Mouse (Mus musculus) bone marrow macrophage, adult 2 months (primary cell): ENCODE measurements around the gene Gm45713.

Experiments
- CTCF ChIP-seq: IDR thresholded peaks from 2 replicates; pipeline ENCODE4 v1.5.1; 2012; ENCODE audit warnings: low read depth, mild to moderate bottlenecking, low read length, moderate library complexity
- POLR2A ChIP-seq: IDR thresholded peaks from 2 replicates; pipeline ENCODE4 v1.6.1; 2012; ENCODE audit warnings: mild to moderate bottlenecking, low read depth, low read length, borderline replicate concordance

GRCm38 (mm10) chr7:45092048-45092447, 44.0 kb downstream of the Gm45713 start, which contains the start of gene Rcn3:
- TF ChIP-seq CTCF (no peak), POLR2A (no peak)
